Mouse (Mus musculus) MN1 (cell line): ENCODE results near the gene Slc4a1.

Source experiments
- DNase-seq: peaks from one replicate; pipeline ENCODE4 v3.0.0-alpha.2; 2016; ENCODE audit warnings: low spot score

The Slc4a1 gene

GRCm38 (mm10) chr11:102349189-102349954, 16.6 kb downstream of the Slc4a1 start:
- no peak for DNase-seq

GRCm38 (mm10) chr11:102348771-102349170, 17.2 kb downstream of the Slc4a1 start:
- DNase-seq: no peak

GRCm38 (mm10) chr11:102348101-102348585, 17.9 kb downstream of the Slc4a1 start:
- DNase-seq: no peak

GRCm38 (mm10) chr11:102347683-102348082, 18.3 kb downstream of the Slc4a1 start:
- no peak for DNase-seq

- peak; percentile 19 for DNase-seq
Observed at GRCm38 (mm10) chr11:102346926-102347325, 19.1 kb downstream of the Slc4a1 start.

GRCm38 (mm10) chr11:102344458-102344857, 21.5 kb downstream of the Slc4a1 start:
- DNase-seq: no peak

GRCm38 (mm10) chr11:102342742-102343141, 23.3 kb downstream of the Slc4a1 start:
- no peak for DNase-seq

GRCm38 (mm10) chr11:102341101-102341500, 24.9 kb downstream of the Slc4a1 start:
- DNase-seq: no peak

- no peak for DNase-seq
Observed at GRCm38 (mm10) chr11:102339624-102340023, 26.4 kb downstream of the Slc4a1 start.

GRCm38 (mm10) chr11:102339195-102339594, 26.8 kb downstream of the Slc4a1 start:
- no peak for DNase-seq

- peak; percentile 78 for DNase-seq
Observed at GRCm38 (mm10) chr11:102338561-102338960, 27.4 kb downstream of the Slc4a1 start.

- DNase-seq: no peak
Observed at GRCm38 (mm10) chr11:102337921-102338320, 28.1 kb downstream of the Slc4a1 start.

- no peak for DNase-seq
Observed at GRCm38 (mm10) chr11:102336191-102336590, 29.8 kb downstream of the Slc4a1 start.

GRCm38 (mm10) chr11:102334973-102335700, 30.9 kb downstream of the Slc4a1 start:
- DNase-seq: no peak

- peak; percentile 41 for DNase-seq
Observed at GRCm38 (mm10) chr11:102334010-102334409, 32.0 kb downstream of the Slc4a1 start.

- no peak for DNase-seq
Observed at GRCm38 (mm10) chr11:102333061-102333460, 32.9 kb downstream of the Slc4a1 start.

- no peak for DNase-seq
Observed at GRCm38 (mm10) chr11:102331806-102332205, 34.2 kb downstream of the Slc4a1 start.

GRCm38 (mm10) chr11:102330039-102330438, 36.0 kb downstream of the Slc4a1 start:
- no peak for DNase-seq

GRCm38 (mm10) chr11:102329518-102329917, 36.5 kb downstream of the Slc4a1 start:
- no peak for DNase-seq

- DNase-seq: no peak
Observed at GRCm38 (mm10) chr11:102327839-102328238, 38.2 kb downstream of the Slc4a1 start.

GRCm38 (mm10) chr11:102327250-102327649, 38.8 kb downstream of the Slc4a1 start:
- DNase-seq: peak; percentile 82

- no peak for DNase-seq
Observed at GRCm38 (mm10) chr11:102323516-102323915, 42.5 kb downstream of the Slc4a1 start.

- DNase-seq: no peak
Observed at GRCm38 (mm10) chr11:102321931-102322330, 44.1 kb downstream of the Slc4a1 start.
